Mouse (Mus musculus): ENCODE data around the gene Raet1d.
"Not testable (repeated sequence)": the region's sequence is repeated elsewhere in the genome, so short reads cannot be mapped to it uniquely, and the experiment has no call there.

DNA sequence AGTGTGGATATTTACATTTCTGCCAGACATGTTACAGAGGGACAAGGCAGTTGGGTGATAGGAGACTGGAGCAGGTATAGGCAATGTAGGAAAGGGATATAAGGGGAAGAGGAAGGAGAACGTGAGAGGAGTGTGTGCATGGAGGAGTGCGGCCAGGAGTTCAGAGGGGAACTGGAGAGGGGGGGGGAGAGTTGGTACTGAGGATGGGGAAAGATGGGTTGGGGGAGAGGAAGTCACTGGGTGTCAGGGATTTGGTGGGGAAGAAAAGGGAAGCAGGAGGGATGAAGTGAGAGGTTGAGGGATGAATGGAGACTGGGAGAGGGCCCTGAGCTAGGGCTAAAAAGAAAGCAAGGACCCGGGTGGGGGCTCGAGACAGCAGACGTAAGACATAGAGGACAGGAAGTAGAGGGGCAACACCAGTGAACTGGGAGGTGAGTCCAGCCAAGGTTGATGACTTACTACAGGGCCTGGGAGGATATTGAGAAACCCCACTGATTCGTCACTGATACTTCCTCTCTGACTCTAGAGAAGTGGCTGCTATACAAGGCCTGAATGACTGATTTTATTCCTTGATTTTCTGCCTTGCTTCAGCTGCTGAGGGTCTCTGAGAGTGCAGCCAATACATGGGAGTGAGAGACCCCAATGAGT is 6.7 kb upstream of the Raet1d start:
- not testable (repeated sequence) for TF ChIP-seq CTCF (IDR thresholded peaks at IDR 0.05; ENCODE audit: control insufficient read depth, insufficient read depth, insufficient read length); USF1 (IDR thresholded peaks at IDR 0.05; ENCODE audit: low read depth); MYOD1 (IDR thresholded peaks at IDR 0.05; ENCODE audit: control insufficient read depth, insufficient read length, low read depth); CEBPB (IDR thresholded peaks at IDR 0.05; ENCODE audit: low read depth); MAX (IDR thresholded peaks at IDR 0.05); FOSL1 (IDR thresholded peaks at IDR 0.05; ENCODE audit: insufficient read depth, low read length, poor library complexity, severe bottlenecking); MYOG (IDR thresholded peaks at IDR 0.05; ENCODE audit: control insufficient read depth, extremely low read depth, insufficient read length)

All from C2C12 (cell line).